Mouse (Mus musculus): Measurements from ENCODE around the gene Zc3h6. TPM values are rescaled to one million over a fixed set of nuclear protein-coding genes. Genes with fewer than 3 reads are reported as not detected.
"Not testable (repeated sequence)": the region's sequence is repeated elsewhere in the genome, so short reads cannot be mapped to it uniquely, and the experiment has no call there.

Zc3h6 gene
- 5.8 and 8.4 TPM in 2 replicates for total RNA-seq (2017)

DNA sequence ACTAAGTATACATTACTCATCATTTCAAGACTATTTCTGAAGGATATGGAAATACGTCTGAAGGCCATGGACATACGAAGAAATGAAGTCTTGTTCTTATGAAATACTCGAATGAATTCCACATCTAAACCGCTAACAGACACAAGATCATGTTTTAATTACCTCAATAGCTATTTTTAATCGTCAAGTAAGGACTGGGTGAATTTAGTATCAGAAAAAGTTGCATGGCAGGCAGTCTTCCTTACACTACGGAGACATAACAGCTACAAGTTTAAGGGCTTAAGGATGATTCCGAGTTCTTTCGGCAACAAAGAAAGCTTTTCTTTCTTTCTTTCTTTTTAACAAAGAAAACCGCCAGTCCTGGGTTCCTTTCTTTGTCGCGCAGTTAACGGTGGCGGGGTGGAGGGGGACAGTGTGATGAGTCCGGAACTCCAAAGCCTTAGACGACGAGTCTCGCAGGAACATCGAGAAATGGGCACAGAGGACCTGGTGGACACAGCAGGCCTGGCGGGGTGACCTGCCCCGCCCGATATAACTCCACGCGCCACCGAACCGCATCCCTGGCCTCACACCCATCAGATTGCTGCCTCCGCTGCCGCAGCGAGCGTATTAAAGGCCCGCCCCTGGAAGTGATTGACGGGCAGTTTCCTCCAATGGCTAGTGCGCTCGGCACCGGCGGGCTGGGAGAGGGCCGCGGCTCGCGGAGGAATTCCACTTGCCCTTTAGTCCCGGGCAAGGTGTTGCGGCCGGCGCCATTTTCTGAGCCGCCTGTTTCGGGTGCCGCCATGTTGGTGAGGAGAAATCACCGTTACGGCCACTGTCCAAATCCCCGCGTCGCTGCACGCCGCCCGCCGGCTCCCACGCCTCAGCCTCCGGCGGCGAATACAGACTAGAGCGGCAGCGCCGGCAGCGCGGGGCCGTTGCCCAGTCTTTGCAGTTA is at the start of gene Zc3h6:
TSS of gene Zc3h6 (plus strand) at position 762 of the 940 bp plus-strand sequence.
- ATAC-seq (replicated peaks; ENCODE audit: low read depth, poor library complexity, severe bottlenecking) = peak; percentile 96

DNA sequence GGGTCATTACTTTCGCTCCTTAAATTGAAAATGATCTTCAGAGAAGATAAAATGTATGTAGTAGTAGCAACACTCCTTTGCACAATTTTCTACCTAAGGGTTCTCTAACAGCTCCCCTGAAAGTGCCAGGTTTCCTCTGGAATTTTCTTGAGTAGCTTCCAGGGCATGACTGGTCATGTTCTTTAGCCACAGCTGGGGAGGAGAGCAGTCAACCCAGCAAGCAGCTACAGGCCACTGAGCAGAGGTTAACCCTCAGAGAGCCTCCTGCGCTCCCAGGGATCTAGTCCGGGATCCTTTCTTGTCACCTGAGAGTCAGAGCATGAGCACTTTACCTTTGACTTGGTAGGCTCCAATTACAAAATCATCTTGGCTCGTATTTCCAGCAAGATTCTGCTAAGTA is 42.4 kb upstream of the Zc3h6 start:
- no peak for ATAC-seq (replicated peaks; ENCODE audit: low read depth, poor library complexity, severe bottlenecking)

DNA sequence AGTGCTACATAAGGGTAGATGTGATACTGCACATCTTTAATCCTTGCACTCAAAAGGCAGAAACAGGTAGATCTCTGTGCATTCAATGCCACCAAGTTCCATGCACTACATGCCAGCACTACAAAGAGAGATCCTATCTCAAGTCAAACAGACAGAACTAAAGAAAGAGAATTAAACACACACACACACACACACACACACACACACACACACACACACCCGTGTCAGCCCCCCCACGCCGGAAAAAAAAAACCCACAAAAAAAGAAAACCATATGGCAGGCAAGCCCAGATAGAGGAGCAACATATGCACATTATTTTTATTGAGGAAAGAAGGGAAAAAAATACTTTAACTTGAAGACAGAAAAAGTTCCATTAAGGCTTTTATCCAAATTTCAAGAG is 38.8 kb upstream of the Zc3h6 start:
- no peak for ATAC-seq (replicated peaks; ENCODE audit: low read depth, poor library complexity, severe bottlenecking)

DNA sequence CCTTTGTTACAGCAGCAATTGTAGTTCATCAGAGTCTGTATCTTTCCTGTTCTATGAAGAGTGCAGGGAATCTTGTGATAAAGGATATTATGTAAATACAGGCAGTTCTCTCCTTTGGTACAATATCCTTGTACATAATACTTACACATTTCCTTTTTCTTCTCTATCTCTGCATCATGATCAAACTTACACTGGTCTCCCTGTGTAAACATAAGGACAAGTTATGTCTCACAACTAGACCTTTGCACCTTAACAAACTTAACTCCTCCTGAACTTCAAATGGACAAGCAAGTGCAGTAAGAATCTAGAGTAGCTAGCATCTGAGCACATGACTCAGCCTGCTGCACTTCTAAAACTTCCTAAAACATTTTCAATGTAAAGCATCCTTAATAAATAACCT is 36.5 kb upstream of the Zc3h6 start:
- no peak for ATAC-seq (replicated peaks; ENCODE audit: low read depth, poor library complexity, severe bottlenecking)

DNA sequence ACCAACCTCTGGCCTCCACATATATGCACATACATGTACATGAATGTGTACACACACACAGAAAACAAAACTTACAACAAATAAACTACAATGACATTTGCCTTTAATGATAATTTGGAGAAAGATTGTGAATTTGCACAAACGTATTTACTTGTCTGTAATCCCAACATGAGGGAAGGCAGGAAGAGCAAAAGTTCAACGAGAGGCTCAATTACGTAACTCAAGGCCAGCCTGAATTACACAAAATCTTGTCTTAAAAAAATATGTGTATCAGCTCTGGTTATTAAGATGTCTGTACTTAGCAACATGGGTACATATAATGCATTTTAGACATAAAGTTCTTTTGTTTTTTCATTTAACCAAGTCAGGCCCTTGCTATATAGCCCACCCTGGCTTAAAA is 30.9 kb upstream of the Zc3h6 start:
- no peak for ATAC-seq (replicated peaks; ENCODE audit: low read depth, poor library complexity, severe bottlenecking)

DNA sequence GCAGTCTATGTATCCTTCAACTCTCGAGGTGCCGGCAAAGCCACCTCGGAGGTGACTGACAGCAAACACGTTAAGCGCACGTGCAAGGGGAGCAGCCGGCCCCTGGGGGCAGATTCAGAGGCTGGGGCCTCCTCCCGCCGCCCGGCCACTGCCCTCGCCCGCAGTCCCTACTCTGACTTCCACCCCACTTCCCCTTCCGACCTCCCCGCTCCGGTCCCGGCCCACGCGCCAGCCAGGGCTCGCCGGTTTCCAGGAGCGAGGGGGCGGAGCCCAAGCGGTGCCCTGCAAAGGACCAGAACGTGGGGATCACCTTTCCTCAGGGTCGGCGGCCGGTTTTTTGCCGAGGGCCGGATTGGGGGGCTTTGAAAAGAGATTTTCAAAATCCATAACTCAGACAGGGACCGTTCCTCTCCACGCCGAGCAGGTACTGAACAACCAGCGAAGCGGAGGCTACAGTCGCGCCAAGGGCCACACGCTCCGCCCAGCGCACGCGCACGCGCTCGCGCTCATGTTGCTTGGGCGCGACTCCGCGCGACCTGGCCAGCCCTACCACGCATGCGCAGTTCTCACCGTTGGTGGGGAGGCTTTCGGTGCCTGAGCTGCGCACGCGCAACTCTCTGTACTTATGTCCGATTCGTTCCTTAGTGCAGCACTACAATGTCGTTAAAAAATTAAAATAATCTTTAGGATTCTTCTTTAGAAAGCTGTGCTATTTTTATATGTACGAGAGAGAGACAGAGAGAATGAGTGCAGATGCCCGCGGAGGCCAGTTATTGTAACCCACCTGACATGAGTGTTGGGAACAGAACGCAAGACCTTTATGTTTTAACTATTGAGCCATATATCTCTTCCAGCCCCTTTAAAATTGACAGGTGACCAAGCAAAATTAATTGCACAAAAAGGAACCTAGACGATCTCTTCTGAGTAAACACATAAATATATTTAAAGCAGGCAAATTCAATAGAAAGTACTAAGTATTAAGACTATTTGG is 23.4 kb upstream of the Zc3h6 start, which contains the start of gene Zc3h8:
TSS of gene Zc3h8 (minus strand) at position 540 of the 991 bp plus-strand sequence.
- ATAC-seq (replicated peaks; ENCODE audit: low read depth, poor library complexity, severe bottlenecking) = peak; percentile 93

DNA sequence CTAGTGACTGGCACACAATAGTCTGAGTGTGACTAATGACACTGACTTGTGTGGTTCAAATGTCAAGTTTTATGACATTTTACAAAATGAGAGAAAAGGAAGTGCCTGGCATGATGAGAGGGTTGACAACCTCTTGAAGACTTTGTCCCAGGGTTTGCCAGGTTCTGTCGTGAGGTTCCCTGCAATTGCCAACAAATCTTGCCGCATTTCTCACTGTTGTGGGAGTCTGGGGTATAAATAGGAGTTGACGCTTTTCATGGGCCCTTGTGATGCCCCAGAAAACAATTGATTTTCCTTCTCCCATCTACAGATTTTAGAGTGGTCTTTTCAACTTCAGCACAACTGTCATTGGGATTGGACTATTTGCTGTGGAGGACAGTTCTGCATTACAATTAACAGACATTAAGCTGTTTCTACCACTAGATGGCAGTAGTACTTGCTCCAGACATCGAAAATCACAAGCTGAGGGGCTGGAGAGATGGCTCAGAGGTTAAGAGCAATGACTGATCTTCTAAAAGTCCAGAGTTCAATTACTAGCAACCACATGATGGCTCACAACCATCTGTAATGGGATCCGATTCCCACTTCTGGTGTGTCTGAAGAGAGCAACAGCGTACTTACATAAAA is 19.1 kb upstream of the Zc3h6 start:
- peak; percentile 48; the same call in 1 of the 2 replicates for ATAC-seq (replicated peaks; ENCODE audit: low read depth, poor library complexity, severe bottlenecking)

DNA sequence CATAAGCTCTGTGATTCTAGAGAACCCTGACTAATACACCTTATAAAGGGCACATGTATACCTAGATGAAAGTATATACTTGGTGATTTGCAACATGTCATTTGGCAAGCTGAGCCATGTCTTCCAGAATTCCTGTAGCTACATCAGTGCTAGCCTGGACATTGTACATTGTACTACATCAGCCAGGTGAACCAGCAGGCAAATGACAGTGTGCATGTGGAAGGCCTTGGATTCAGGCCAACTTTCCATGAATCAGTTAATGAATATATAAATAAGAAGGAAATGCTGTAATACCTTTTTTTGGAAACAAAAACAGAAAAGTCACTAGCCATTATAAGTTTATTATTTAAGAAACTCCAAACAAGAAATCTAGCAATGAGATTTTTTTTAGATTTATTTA is 13.0 kb upstream of the Zc3h6 start:
- ATAC-seq (replicated peaks; ENCODE audit: low read depth, poor library complexity, severe bottlenecking) = no peak

DNA sequence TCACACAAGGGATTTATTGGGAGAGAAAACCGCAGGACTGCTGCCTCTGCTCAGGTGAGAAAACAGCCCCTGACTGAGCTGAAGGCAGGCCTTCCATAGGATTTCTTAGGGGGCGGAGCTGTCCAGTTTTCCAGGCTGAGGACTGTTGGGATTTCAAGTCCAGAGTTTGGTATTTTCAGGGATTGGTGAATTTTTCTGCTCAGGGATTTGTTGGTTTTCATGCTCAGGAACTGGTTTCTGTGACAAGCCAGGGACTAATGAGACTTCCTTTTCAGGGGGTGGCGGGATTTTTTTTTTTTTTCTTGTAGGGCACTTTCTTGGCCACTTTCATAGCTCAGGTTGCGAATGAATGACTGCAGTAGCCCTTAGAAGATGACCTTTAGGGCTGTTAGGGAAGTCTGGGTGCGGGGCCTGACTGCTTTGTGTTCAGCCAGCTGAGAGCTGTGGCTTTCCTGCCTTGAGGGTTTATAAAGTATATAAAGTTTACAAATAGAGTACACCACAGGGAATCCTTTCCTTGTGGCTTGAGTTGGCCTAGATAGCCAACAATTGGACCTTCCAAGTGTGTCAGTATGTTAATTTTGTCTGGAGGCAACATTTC is 1.6 kb upstream of the Zc3h6 start:
- no peak for ATAC-seq (replicated peaks; ENCODE audit: low read depth, poor library complexity, severe bottlenecking)

DNA sequence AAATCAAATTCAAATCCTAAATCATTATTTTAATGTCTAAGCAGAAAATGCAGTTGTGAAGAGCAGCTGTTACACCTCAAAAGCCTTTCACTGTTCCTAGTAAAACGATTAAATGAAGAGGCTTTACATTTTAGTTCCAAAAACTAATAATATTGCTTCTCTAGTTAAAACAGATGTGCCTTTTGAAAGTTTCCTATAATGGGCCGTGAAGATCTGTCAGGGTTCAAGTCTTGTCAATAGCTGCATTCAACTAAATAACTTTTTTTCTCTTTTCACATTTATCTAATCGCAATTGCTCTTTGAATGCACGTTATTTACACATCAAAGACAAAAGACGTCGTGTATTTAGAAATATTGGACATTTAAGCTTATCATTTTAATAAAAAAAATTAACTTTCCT is 966 bp upstream of the Zc3h6 start:
- ATAC-seq (replicated peaks; ENCODE audit: low read depth, poor library complexity, severe bottlenecking) = no peak

DNA sequence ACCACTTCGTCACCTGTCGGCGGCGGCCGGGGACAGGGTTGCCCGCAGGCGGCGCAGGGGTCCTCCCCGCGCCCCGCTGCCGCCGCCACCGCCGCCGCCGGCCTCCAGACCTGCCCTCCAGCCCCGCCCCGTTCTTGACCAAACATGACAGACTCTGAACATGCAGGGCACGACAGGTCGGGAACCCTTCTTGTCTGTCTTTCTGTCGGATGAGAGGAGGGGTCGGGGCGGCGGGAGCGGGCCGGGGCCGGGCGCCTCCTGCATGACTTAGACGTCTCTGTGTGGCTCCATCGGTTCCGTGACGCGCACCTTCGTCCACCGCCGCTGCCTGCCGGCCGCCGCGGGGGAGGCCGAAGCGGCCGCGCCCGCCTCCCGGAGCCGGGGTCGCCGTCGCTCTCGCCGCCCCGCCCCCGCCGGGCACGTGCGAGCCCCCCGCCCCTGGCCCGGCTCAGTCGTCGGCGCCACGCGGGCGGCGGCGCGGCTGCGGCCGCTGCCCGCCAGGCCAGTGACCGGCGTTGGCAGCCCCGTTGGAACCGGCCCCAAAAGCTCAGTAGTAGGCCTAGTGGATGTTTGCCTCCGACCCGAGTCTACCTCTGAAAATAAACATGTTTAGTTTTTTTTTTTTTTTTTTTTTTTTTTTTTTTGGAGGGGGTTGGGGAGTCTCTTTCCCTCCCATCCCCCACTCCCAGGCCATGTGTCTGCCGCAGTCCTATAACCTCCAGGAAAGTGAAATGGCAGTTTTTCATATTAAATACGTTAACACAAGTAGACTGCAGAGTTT is 649 bp downstream of the Zc3h6 start, which contains the start of gene Gm10762:
TSS of gene Gm10762 (minus strand) at position 65 of the 781 bp plus-strand sequence.
- ATAC-seq (replicated peaks; ENCODE audit: low read depth, poor library complexity, severe bottlenecking) = peak; percentile 34

DNA sequence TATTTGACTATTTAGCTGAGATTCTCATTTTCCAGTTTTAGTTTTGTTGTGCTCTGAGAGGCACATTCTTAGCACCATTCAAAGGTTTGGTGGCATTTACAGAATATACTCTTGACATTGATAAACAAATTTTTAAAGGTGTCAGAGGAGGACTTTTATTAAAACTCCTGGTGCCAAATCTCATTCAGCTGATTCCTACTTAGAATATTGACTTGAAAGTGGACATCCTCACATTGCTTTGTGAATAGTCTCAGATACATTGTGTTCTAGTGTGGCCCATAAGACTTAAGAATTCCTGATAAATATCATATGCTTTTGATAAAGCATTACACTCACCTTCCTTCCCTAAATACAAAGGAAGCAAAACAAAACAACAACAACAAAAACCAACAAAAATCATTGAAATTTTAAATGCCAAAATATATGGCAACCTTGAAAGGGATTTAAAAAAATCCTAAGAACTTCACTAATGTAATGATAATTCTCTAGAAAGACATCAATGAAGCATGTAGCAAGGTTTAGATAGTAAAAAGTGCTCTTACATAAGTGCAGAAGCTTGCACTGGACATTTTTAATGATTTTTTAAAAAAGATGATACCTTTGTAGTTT is 1.4 kb downstream of the Zc3h6 start:
- no peak for ATAC-seq (replicated peaks; ENCODE audit: low read depth, poor library complexity, severe bottlenecking)

DNA sequence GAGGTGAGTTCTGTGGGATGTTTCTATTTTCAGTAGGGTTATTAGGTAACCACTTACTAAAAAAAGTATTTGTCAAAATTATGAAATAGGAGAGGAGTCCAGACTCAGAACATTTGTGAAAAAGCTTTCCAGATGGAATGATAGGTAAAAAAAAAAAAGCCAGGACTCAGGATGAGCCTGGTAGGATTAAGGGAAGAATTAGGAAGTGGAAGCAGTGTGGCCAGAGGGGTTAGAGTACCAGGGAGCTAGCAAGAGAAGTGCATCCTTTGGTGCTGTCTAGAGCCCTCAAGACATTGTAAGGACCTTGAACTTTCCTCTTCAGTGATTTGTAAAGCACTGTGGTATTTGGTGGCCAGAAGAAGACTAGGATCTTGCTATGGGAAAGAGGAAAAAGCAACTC is 5.1 kb downstream of the Zc3h6 start:
- ATAC-seq (replicated peaks; ENCODE audit: low read depth, poor library complexity, severe bottlenecking) = no peak

DNA sequence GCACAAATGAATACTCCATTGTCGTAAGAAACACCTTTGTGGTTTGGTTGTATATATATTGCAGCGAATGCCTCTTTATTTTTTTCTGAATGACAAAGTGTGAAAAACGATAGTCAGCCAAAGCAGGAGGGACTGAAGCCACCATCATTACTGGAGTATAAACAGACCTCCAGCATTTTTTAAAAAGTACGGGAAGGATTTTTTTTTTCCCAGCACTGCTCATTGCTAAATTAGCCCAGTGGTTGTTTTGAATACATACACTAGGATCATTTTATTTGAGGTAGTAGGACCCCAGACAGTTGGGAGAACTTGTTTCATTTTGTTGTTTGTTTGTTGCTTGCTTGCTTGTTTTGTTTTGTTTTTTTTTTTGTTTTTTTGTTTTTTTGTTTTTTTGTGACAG is 8.4 kb downstream of the Zc3h6 start:
- ATAC-seq (replicated peaks; ENCODE audit: low read depth, poor library complexity, severe bottlenecking) = no peak

DNA sequence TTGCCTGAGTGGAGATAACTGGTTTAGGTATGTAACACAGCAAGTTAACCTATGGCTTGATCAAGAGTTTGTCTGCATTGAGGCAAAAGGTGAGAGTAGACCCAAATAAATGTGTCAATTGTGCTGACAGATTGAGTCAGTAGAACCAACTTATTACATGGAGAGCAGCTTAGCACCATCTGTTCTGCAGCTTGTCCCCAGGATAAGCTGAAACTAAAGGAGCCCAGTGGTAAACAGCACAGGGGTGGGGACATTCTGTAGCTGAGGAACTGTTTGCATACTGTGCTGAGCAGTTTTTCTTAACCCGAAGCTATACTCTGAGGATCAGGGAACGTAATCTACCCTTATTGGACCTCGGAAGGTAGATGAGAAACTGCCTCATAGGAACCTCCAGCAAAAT is 17.5 kb downstream of the Zc3h6 start:
- ATAC-seq (replicated peaks; ENCODE audit: low read depth, poor library complexity, severe bottlenecking) = no peak

DNA sequence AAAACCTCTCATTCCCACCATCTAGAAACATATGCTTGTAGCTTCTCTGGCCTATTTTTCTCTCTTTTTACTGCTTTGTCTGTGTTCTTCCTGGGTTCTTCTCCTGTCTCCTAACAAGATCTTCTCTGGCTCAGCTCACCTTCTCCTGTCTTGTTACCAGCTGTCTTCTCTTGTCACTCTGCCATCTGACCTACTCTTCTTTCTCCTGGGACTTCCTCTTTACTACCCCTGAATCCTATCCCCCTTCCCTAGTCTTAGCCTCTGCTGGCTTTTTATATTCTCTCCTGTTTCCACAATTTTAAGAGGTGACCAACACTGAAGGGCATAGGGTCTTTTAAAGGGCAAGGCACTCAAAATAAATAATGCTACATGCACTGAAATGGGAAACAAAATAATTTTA is 37.7 kb downstream of the Zc3h6 start:
- no peak for ATAC-seq (replicated peaks; ENCODE audit: low read depth, poor library complexity, severe bottlenecking)

DNA sequence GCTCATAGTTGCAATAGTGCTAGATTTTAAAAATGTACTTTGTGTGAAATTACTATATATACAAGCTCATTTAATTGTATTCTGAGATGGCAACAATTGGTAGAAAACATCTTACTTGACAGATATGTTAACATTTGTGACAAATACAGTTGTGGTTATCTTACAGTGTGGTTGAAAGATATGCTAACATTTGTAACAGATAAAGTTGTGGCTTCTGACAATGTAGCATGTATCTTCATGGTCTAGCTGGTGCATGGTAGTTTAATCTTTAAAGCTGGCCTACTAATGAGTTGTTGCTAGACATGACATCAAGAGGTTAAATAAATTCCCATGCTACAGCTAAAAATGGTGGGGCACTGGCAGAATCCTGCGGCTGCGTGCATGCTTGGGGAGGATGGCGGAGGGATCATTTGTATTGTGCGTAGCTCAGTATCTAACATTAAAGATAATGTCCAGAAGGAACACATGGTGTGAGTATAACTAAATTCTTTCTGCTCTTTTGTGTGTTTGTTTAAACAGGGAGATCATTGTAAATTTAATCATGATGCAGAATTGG is 39.1 kb downstream of the Zc3h6 start:
- no peak for ATAC-seq (replicated peaks; ENCODE audit: low read depth, poor library complexity, severe bottlenecking)

DNA sequence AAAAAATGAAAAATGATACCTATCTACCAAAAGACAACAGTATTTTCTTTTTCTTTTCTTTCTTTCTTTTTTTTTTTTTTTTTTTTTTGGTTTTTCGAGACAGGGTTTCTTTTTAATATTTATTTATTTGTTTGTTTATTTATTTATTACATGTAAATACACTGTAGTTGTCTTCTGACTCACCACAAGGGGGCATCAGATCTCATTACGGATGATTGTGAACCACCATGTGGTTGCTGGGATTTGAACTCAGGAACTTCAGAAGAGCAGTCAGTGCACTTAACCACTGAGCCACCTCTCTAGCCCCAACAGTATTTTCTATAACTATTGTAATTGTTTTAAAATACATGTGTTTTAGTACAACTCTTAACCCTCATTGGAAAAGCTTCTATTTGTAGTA is 41.7 kb downstream of the Zc3h6 start:
- ATAC-seq (replicated peaks; ENCODE audit: low read depth, poor library complexity, severe bottlenecking) = not testable (repeated sequence)

Data from common myeloid progenitor, adult 5-6 weeks (primary cell).